ENCODE assay signal across 8 mouse cellular contexts in the genomic region with DNA sequence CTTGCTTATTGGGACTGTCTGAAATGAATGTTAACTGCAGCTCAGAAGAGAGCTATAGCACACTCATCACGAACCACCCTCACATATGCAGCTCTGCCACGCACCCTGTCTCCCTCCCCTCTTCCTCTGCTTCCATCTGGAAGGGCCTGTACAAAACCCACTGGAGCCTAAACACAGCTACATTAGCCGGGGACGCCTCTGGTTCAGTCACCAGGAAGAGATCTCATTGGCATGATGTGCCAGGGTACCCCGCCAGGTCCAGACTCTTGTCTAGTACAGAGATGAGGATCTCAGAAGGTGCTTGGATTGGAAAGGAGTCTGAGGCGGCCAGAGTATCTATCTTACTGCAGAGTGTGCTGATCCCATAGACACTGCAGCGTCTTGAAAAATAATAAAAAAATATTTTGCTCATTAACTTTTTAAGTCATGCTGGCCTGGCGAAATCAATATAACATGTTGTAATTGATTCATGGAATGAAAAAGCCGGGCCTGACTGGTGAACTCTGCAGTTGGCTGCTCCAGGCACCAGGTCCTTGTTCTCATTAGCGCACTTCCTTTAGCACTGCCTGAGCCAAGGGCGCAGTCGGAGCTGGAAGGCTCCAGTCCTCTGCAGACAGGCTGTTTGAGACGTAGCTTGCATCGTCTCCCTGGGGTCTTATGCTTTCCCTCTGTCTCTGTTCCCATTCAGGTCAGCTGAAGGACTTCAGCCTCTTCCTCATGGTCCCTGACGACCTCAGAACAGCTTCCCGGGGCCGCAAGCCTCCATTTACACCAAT. TPM values are rescaled to one million over a fixed set of nuclear protein-coding genes. Genes with fewer than 3 reads are reported as not detected.
A peak's percentile ranks its signal among the peaks of the same experiment; 100 is the strongest.
DNase-seq lines count a peak whose midpoint lies in the region; ATAC-seq lines count a peak whose summit lies in the region.

No protein-coding gene starts in this region.

- H3K36me3 ChIP-seq in midbrain, embryonic 13.5 days, result no peaks in the 10 kb centered on the region
- no peaks in the 10 kb centered on the region for H3K36me3 ChIP-seq in midbrain, embryonic 10.5 days
- no peaks in the 10 kb centered on the region for H3K36me3 ChIP-seq in embryonic facial prominence, embryonic 14.5 days (ENCODE audit: control insufficient read depth, insufficient read depth, low read length)
- no peaks in the 10 kb centered on the region for H3K36me3 ChIP-seq in midbrain, embryonic 16.5 days (ENCODE audit: control insufficient read depth, insufficient read depth, low read length)

- intact Hi-C loops in heart, postnatal 25 days (cut with DNase I), result no loop called here

- H3K27ac ChIP-seq in midbrain, embryonic 13.5 days, result no peak overlapping the region
- H3K27ac ChIP-seq in midbrain, embryonic 10.5 days (replicated peaks), result no peak overlapping the region
- no peak overlapping the region for H3K27ac ChIP-seq in embryonic facial prominence, embryonic 14.5 days (replicated peaks; ENCODE audit: low read depth, low read length)
- no peak overlapping the region for H3K27ac ChIP-seq in midbrain, embryonic 16.5 days (ENCODE audit: low read length)

- no peaks in the 10 kb centered on the region for H3K9me3 ChIP-seq in midbrain, embryonic 13.5 days
- no peaks in the 10 kb centered on the region for H3K9me3 ChIP-seq in midbrain, embryonic 10.5 days (replicated peaks)
- H3K9me3 ChIP-seq in embryonic facial prominence, embryonic 14.5 days (ENCODE audit: control insufficient read depth, low read length), result no peaks in the 10 kb centered on the region
- H3K9me3 ChIP-seq in midbrain, embryonic 16.5 days (replicated peaks; ENCODE audit: control insufficient read depth, low read length, poor library complexity, severe bottlenecking), result no peaks in the 10 kb centered on the region

- 75% methylated on average over 17 of the region's 17 CpGs for WGBS in midbrain, embryonic 13.5 days
- WGBS in midbrain, embryonic 10.5 days, result 88% methylated on average over 17 of the region's 17 CpGs
- 60% methylated on average over 17 of the region's 17 CpGs for WGBS in embryonic facial prominence, embryonic 14.5 days
- 70% methylated on average over 17 of the region's 17 CpGs for WGBS in midbrain, embryonic 16.5 days

- no peak overlapping the region for H3K9ac ChIP-seq in midbrain, embryonic 13.5 days (replicated peaks)
- H3K9ac ChIP-seq in embryonic facial prominence, embryonic 14.5 days (ENCODE audit: low read depth, low read length), result no peak overlapping the region
- H3K9ac ChIP-seq in midbrain, embryonic 16.5 days (ENCODE audit: low read depth, low read length), result no peak overlapping the region

- no peak for DNase-seq in midbrain, embryonic 10.5 days (ENCODE audit: low spot score)
- DNase-seq in embryonic facial prominence, embryonic 14.5 days (ENCODE audit: low spot score), result peak; percentile 75
- peak; percentile 16 for DNase-seq in heart, postnatal 25 days (ENCODE audit: low spot score)
- DNase-seq in T-cell, adult 2 months (ENCODE audit: low spot score), result no peak
- DNase-seq in urinary bladder, adult 18-20 months (ENCODE audit: low spot score in 2 of 2), result no peak
- DNase-seq in kidney, postnatal 25 days, result no peak

- no peak overlapping the region for H3K4me2 ChIP-seq in midbrain, embryonic 13.5 days (replicated peaks)
- H3K4me2 ChIP-seq in embryonic facial prominence, embryonic 14.5 days (ENCODE audit: low read depth, low read length), result peak overlapping the region; percentile 10; the same call in 1 of the 2 replicates
- H3K4me2 ChIP-seq in midbrain, embryonic 16.5 days (ENCODE audit: low read length), result no peak overlapping the region

- ATAC-seq in midbrain, embryonic 13.5 days, result peak; percentile 70; the same call in 1 of the 2 replicates
- 0 out of 2 replicates have a peak, but pooled peaks have one; percentile 50 for ATAC-seq in embryonic facial prominence, embryonic 14.5 days (ENCODE audit: low read depth)
- ATAC-seq in midbrain, embryonic 16.5 days, result peak; percentile 72

- H3K4me1 ChIP-seq in midbrain, embryonic 13.5 days (replicated peaks), result 0 out of 2 replicates have a peak, but pooled peaks cover 4% of the 10 kb centered on the region
- H3K4me1 ChIP-seq in midbrain, embryonic 10.5 days, result 0 out of 2 replicates have a peak, but pooled peaks cover 3% of the 10 kb centered on the region
- H3K4me1 ChIP-seq in embryonic facial prominence, embryonic 14.5 days (ENCODE audit: control insufficient read depth, insufficient read depth, low read length), result peaks cover 2% of the 10 kb centered on the region; the same call in 1 of the 2 replicates
- H3K4me1 ChIP-seq in midbrain, embryonic 16.5 days (ENCODE audit: control insufficient read depth, insufficient read depth, low read length), result no peaks in the 10 kb centered on the region

- no peaks in the 10 kb centered on the region for H3K27me3 ChIP-seq in midbrain, embryonic 13.5 days
- H3K27me3 ChIP-seq in midbrain, embryonic 10.5 days (ENCODE audit: low read depth, poor library complexity, severe bottlenecking), result no peaks in the 10 kb centered on the region
- H3K27me3 ChIP-seq in embryonic facial prominence, embryonic 14.5 days (replicated peaks; ENCODE audit: control insufficient read depth, insufficient read depth, low read length), result no peaks in the 10 kb centered on the region
- no peaks in the 10 kb centered on the region for H3K27me3 ChIP-seq in midbrain, embryonic 16.5 days (ENCODE audit: control insufficient read depth, insufficient read depth, low read depth, low read length)

- no peak overlapping the region for H3K4me3 ChIP-seq in midbrain, embryonic 13.5 days (replicated peaks)
- no peak overlapping the region for H3K4me3 ChIP-seq in midbrain, embryonic 10.5 days
- H3K4me3 ChIP-seq in embryonic facial prominence, embryonic 14.5 days (ENCODE audit: low read depth, low read length), result no peak overlapping the region
- H3K4me3 ChIP-seq in midbrain, embryonic 16.5 days (ENCODE audit: low read depth, low read length), result no peak overlapping the region

RNA-seq across cellular contexts. Expression of a gene that starts 50.1 kb away (rescaled TPM):
- 16.9 and 17.3 TPM in 2 replicates for polyA plus RNA-seq in midbrain, embryonic 13.5 days (2015; fragmentation: Nextera tagmentation; extraction: Ambion mirVana)
- polyA plus RNA-seq in midbrain, embryonic 10.5 days (2016; fragmentation: Nextera tagmentation; extraction: Ambion mirVana), result 0.96 and 1.8 TPM in 2 replicates
- polyA plus RNA-seq in embryonic facial prominence, embryonic 14.5 days (2014; fragmentation: Nextera tagmentation; extraction: Ambion mirVana), result 3.2 and 5.5 TPM in 2 replicates
- under 1 TPM in 1 of 2 experiments, not detected in 1; 0.21 TPM for total RNA-seq in heart, postnatal 25 days (2021)
- polyA plus RNA-seq in midbrain, embryonic 16.5 days (2015; fragmentation: Nextera tagmentation; extraction: Ambion mirVana), result 41.9 and 51.7 TPM in 2 replicates

Comparison
In these comparisons a context has a peak if more than half of its experiments do, and no peak if none do; other contexts are left out.
1. DNase-seq: peak in embryonic facial prominence, embryonic 14.5 days (single experiment) and heart, postnatal 25 days (single experiment); none in midbrain, embryonic 10.5 days (single experiment), T-cell, adult 2 months (single experiment), urinary bladder, adult 18-20 months (0 of 2) and kidney, postnatal 25 days (0 of 2).
2. Peak in every context shown above with its lines, with median percentiles within 50 percentile points of each other: ATAC-seq.